Mouse (Mus musculus) hindbrain, postnatal 0 days (tissue): Measurements from ENCODE around the gene Mapkapk2. TPM values are rescaled to one million over a fixed set of nuclear protein-coding genes. Genes with fewer than 3 reads are reported as not detected.

ENCODE experiments used
- ATAC-seq: fragments of 200-750 bp; cut with Nextera tagmentation; 2 replicates; pipeline ENCODE4 v1.8.0; 2017; ENCODE audit warnings: mild to moderate bottlenecking, moderate TSS enrichment, moderate library complexity
- DNase-seq: peaks from one replicate; pipeline ENCODE4 v3.0.0-alpha.2; 2015; ENCODE audit warnings: low spot score
- H3K27ac ChIP-seq: fragments of 300-500 bp; sonication (generic); 2 replicates; pipeline ENCODE4 v1.5.1; 2014; ENCODE audit warnings: mild to moderate bottlenecking
- H3K27me3 ChIP-seq: fragments of 300-500 bp; sonication (generic); 2 replicates; pipeline ENCODE4 v1.6.1; 2014; ENCODE audit warnings: low read length, mixed read lengths; ENCODE audit not compliant: insufficient read depth
- H3K36me3 ChIP-seq: fragments of 300-500 bp; sonication (generic); 2 replicates; pipeline ENCODE4 v1.6.1; 2014; ENCODE audit warnings: low read length, mixed read lengths; ENCODE audit not compliant: insufficient read depth
- H3K4me1 ChIP-seq: fragments of 300-500 bp; sonication (generic); 2 replicates; pipeline ENCODE4 v1.6.1; 2014; ENCODE audit warnings: antibody characterized with exemption, low read length, mixed read lengths; ENCODE audit not compliant: insufficient read depth
- H3K4me2 ChIP-seq: fragments of 300-500 bp; sonication (generic); 2 replicates; pipeline ENCODE4 v1.6.1; 2014; ENCODE audit warnings: low read depth, mild to moderate bottlenecking, low read length, moderate library complexity, mixed read lengths
- H3K4me3 ChIP-seq: fragments of 300-500 bp; sonication (generic); 2 replicates; pipeline ENCODE4 v1.5.1; 2014; ENCODE audit warnings: low read length
- H3K9ac ChIP-seq: fragments of 300-500 bp; sonication (generic); replicated peaks from 2 replicates; pipeline ENCODE4 v1.6.1; 2014; ENCODE audit warnings: mild to moderate bottlenecking, low read length, moderate library complexity, mixed read lengths
- H3K9me3 ChIP-seq: fragments of 300-500 bp; sonication (generic); 2 replicates; pipeline ENCODE4 v1.6.1; 2016; ENCODE audit warnings: low read length, mixed read lengths
- CTCF ChIP-seq: IDR thresholded peaks from 2 replicates; pipeline ENCODE4 v1.5.1; 2016; ENCODE audit warnings: antibody characterized with exemption, control low read depth, low read depth
- WGBS: fragments of 180-500 bp; shearing (Covaris S2); extraction: QIAGEN DNeasy Blood & Tissue Kit; methylation state at CpG from one replicate; pipeline ENCODE4 v1.1.7; 2014; 5-methylcytosine and 5-hydroxymethylcytosine counted together
- polyA plus RNA-seq: library from polyadenylated mRNA; unstranded; fragments of >200 nt; fragmentation: Nextera tagmentation; extraction: Ambion mirVana; gene quantifications from 2 replicates; pipeline ENCODE4 v1.2.1, GENCODE M21; 2015
- total RNA-seq: library from RNA; depleted of rRNA; stranded (reverse); fragments of >200 nt; gene quantifications from 2 replicates; pipeline ENCODE4 v1.2.3, GENCODE M21; 2014

The Mapkapk2 gene
- total and polyA plus RNA-seq, 2 experiments from 2014 or later: 21.2 to 71.1 TPM

GRCm38 (mm10) chr1:131075098-131075791 lies 22.4 kb downstream of the Mapkapk2 start:
- Histone ChIP-seq H3K4me1 (peaks cover 35% of the 10 kb centered on the region), H3K9ac (no peak overlapping the region), H3K9me3 (no peaks in the 10 kb centered on the region), H3K4me3 (no peak overlapping the region), H3K27ac (no peak overlapping the region), H3K4me2 (no peak overlapping the region), H3K27me3 (no peaks in the 10 kb centered on the region), H3K36me3 (no peaks in the 10 kb centered on the region)
- 80% methylated on average over 7 of the region's 7 CpGs for WGBS
- ATAC-seq (no peak), DNase-seq (no peak)
- TF ChIP-seq CTCF: no peak

- no peak overlapping the region for H3K4me3 ChIP-seq
- H3K9ac ChIP-seq: no peak overlapping the region
- peak; percentile 48; the same call in 1 of the 2 replicates for ATAC-seq
- 0 out of 2 replicates have a peak overlapping the region, but pooled peaks have one; percentile 11 for H3K4me2 ChIP-seq
- H3K4me1 ChIP-seq: peaks cover 29% of the 10 kb centered on the region
- H3K36me3 ChIP-seq: no peaks in the 10 kb centered on the region
- no peaks in the 10 kb centered on the region for H3K9me3 ChIP-seq
- peak; percentile 70 for DNase-seq
- TF ChIP-seq CTCF: no peak
- 42% methylated on average over 8 of the region's 8 CpGs for WGBS
- H3K27me3 ChIP-seq: no peaks in the 10 kb centered on the region
- peak overlapping the region; percentile 68 for H3K27ac ChIP-seq
Measured at GRCm38 (mm10) chr1:131074524-131074938, 23.1 kb downstream of the Mapkapk2 start.

GRCm38 (mm10) chr1:131072376-131072990 lies 25.1 kb downstream of the Mapkapk2 start:
- ATAC-seq: no peak
- no peak for DNase-seq
- H3K27ac ChIP-seq: no peak overlapping the region
- H3K9ac ChIP-seq: no peak overlapping the region
- H3K27me3 ChIP-seq: no peaks in the 10 kb centered on the region
- whole genome bisulfite sequencing: 75% methylated on average over 7 of the region's 7 CpGs
- no peaks in the 10 kb centered on the region for H3K36me3 ChIP-seq
- H3K4me2 ChIP-seq: no peak overlapping the region
- TF ChIP-seq CTCF: no peak
- H3K4me1 ChIP-seq: peaks cover 20% of the 10 kb centered on the region
- no peaks in the 10 kb centered on the region for H3K9me3 ChIP-seq
- no peak overlapping the region for H3K4me3 ChIP-seq

GRCm38 (mm10) chr1:131069010-131069409 lies 28.6 kb downstream of the Mapkapk2 start:
- no peak overlapping the region for H3K4me2 ChIP-seq
- H3K4me3 ChIP-seq: no peak overlapping the region
- H3K27ac ChIP-seq: no peak overlapping the region
- no peaks in the 10 kb centered on the region for H3K27me3 ChIP-seq
- TF ChIP-seq CTCF: no peak
- no peaks in the 10 kb centered on the region for H3K9me3 ChIP-seq
- H3K4me1 ChIP-seq: peaks cover 12% of the 10 kb centered on the region
- H3K9ac ChIP-seq: no peak overlapping the region
- ATAC-seq (no peak), DNase-seq (no peak)
- 78% methylated on average over 7 of the region's 7 CpGs for WGBS
- no peaks in the 10 kb centered on the region for H3K36me3 ChIP-seq

- no peak overlapping the region for H3K27ac ChIP-seq
- ATAC-seq (0 out of 2 replicates have a peak, but pooled peaks have one; percentile 45), DNase-seq (peak; percentile 42)
- no peak for TF ChIP-seq CTCF
- peaks cover 3% of the 10 kb centered on the region; the same call in 1 of the 2 replicates for H3K4me1 ChIP-seq
- WGBS: 73% methylated on average over 10 of the region's 10 CpGs
- H3K4me2 ChIP-seq: no peak overlapping the region
- no peak overlapping the region for H3K4me3 ChIP-seq
- H3K9me3 ChIP-seq: no peaks in the 10 kb centered on the region
- no peaks in the 10 kb centered on the region for H3K36me3 ChIP-seq
- no peaks in the 10 kb centered on the region for H3K27me3 ChIP-seq
- no peak overlapping the region for H3K9ac ChIP-seq
Measured at GRCm38 (mm10) chr1:131068011-131068727, 29.5 kb downstream of the Mapkapk2 start.

- H3K9me3 ChIP-seq: no peaks in the 10 kb centered on the region
Measured at GRCm38 (mm10) chr1:131064202-131064601, 33.4 kb downstream of the Mapkapk2 start.

More at GRCm38 (mm10) chr1:131064202-131064601, 33.4 kb downstream of the Mapkapk2 start:
- Histone ChIP-seq H3K27ac (no peak overlapping the region), H3K36me3 (no peaks in the 10 kb centered on the region), H3K9ac (no peak overlapping the region), H3K27me3 (no peaks in the 10 kb centered on the region), H3K4me1 (peaks cover 7% of the 10 kb centered on the region; the same call in 1 of the 2 replicates), H3K4me2 (no peak overlapping the region), H3K4me3 (no peak overlapping the region)
- TF ChIP-seq CTCF: no peak
- DNase-seq (no peak), ATAC-seq (no peak)
- WGBS: 54% methylated on average over 6 of the region's 6 CpGs
